Mouse (Mus musculus) skeletal muscle tissue, adult 2 months (tissue): ENCODE measurements around the gene Lrp8.

ENCODE experiments used
- DNase-seq: peaks from one replicate; pipeline ENCODE4 v3.0.0-alpha.2; 2012; ENCODE audit warnings: low read depth, low spot score

Lrp8 gene

DNA sequence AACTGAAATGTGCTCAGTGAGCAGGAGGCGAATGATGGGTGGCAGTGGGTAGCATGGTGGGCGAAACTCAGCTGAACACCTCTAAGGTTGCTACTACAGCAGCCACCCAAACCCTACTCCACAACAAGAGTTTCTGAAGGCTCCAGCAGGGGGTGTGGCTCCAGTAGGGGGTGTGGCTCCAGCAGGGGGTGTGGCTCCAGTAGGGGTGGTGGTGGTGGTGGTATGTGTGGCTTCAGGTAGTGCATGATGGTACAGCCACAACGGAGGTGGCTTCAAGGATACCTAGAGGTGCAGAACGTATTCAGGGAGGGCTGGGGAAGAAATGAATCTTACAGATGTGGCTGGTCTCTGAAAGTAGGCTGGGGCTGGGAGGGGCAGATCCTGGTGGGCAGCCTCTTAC lies 5.7 kb downstream of the Lrp8 start:
- DNase-seq: no peak

- no peak for DNase-seq
Observed at GRCm38 (mm10) chr4:107808655-107809054, 6.6 kb downstream of the Lrp8 start.

- no peak for DNase-seq
Observed at GRCm38 (mm10) chr4:107811006-107811405, 8.9 kb downstream of the Lrp8 start.

DNA sequence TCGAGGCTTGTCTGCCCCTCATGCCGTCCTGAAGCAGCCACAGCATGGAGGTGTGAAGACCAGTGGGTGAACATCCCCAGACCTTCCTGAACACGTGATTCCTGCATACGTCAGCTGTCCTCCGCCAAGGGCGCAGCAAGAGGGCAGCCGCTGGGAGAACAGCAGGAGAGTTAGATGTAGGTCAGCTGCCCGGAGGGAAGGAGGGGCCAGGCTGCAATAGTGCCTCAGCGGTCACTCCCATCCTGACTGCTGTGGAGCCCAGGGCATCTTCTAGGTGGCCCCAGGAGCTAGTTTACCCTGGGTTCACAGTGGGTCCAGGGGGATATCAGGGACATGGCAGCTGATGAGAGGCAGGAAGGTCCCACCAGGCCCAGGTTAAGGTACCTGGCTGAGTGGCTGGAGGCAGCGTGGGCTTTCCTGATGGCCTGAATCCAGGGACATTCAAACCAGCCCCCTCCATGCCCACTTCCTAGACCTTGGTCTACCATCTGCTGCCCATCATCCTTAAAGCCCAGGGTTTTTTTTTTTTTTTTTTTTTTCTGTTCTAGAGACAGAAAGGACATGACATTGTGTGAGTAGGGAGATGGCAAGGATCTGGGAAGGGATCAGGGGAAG lies 9.8 kb downstream of the Lrp8 start:
- DNase-seq: no peak

DNA sequence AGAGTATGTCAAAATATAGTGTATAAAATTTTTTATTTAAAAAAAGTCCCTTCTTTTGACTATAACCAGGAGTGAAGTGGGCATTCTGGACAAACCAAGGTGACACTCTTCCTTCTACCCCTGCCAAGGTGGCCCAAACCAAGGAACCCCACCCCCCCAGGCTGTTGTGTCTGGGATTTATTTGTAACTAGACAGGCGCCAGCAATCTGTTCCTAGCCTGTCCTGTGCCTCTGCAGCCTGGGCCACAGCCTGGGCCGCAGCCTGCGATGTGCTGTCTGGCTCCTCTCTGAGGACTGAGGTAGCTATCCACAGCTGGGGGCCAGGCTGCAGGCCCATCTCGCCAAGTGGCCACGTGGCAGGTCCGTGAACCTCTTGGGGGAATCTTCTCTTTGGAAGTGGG lies 10.3 kb downstream of the Lrp8 start:
- DNase-seq: no peak

GRCm38 (mm10) chr4:107816459-107816858 lies 14.4 kb downstream of the Lrp8 start:
- no peak for DNase-seq

DNA sequence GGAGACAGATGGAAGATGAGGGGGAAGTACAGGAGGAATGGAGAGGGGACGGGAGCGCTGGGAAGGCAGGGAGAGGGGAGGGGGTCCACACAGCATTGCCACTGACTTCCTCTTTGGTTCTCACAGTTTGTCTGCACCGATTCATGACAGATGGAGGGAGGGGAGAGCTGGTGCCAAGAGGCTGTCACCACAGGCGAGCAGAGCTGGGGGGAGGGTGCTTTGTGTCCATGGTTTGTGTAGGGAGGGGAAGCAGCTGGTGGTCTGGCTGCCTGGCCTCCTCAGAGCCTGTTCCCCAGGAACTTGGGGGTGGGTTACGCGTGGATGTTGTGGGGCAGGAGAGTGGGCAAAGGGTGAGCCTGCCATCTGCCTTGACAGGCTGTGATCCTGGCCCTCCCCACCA lies 15.4 kb downstream of the Lrp8 start:
- no peak for DNase-seq

- no peak for DNase-seq
Observed at GRCm38 (mm10) chr4:107819990-107820719, 18.1 kb downstream of the Lrp8 start.

GRCm38 (mm10) chr4:107820856-107821619 lies 19.0 kb downstream of the Lrp8 start:
- peak; percentile 44 for DNase-seq

DNA sequence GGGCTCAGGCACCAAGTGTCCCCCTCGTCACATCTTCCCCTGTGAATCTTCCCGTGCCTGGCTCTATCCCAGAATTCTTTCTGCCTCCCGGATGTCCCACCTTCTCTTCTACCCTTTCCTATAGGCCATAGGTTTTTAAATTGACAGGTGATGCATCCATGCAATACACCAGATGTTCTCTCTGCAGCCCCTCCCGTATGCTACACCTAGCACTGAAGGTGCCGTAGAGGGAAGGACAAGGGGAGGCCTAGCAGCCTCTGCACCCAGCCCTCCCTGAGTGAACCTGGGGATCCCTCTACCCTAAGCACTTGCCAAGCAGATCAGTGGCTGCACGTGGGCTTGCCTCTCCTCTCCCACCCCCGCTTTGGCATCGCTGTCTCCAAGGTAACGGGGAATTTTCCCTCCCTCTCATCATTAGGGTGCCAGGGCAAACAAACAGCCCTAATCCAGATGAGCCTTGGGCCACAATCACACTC lies 20.9 kb downstream of the Lrp8 start:
- DNase-seq: no peak

DNA sequence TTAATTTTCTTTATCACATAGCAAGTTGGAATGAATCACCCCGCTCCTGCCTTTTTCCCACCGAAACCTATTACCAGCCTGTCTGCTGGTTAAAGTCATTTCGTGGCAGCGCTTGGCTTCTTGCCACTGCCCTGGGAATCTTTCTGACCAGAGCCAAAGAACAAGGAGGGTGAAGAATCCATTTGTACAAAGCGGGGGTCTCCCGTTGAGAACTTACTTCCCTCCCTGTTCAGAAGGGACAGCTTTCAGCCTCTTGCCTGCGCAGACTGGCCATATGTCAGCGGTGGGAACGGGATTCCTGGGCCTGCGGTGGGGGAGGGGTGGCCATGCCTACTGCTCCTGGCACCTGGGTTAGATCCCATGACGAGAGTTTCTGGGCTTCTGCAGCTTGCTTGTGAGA lies 21.4 kb downstream of the Lrp8 start:
- no peak for DNase-seq

DNA sequence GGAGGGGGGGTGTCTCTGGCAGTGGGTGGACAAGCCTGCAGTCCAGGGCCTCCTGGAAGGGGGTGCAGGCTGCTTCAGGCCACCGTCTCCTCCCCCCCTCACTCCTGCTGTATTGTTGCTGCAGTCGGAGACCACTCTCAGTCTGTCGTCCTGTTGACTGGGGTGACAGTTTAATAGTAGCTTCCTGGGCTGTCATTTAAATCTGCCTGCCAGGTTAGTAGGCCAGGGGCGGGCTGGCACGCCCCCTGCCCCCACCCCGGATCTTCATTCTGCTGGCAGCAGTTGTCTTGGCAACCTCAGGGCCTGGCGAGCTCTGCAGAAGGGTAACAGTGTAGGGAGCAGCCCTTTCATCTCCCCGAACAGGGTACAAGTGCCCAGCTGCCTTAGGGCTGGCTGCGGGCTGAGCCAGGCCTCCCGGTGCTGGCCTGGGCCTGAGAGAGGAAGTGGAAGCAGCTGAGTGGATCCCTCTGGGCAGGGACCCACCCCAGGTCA lies 26.7 kb downstream of the Lrp8 start:
- DNase-seq: peak; percentile 19

DNA sequence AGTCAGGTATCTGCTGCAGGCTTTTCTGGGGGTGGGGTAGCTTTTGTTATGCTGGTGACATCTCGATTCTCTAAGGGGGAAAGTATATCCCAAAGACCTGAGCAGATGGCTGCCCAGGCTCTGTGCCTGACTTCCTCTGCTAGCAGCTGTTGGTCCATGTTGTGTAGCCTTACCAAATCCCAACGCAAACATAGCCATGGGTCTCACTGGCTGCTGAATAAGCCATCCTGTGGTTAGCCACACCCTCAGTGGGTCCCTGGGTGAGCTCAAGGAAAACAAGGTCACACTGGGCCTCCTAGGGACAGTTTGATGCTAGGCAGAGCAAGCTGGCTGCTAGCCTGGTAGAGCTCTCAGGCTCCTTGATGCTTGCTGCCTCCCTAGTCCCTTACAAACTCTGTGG lies 27.6 kb downstream of the Lrp8 start:
- DNase-seq: peak; percentile 9

GRCm38 (mm10) chr4:107830189-107830588 lies 28.1 kb downstream of the Lrp8 start:
- DNase-seq: no peak

DNA sequence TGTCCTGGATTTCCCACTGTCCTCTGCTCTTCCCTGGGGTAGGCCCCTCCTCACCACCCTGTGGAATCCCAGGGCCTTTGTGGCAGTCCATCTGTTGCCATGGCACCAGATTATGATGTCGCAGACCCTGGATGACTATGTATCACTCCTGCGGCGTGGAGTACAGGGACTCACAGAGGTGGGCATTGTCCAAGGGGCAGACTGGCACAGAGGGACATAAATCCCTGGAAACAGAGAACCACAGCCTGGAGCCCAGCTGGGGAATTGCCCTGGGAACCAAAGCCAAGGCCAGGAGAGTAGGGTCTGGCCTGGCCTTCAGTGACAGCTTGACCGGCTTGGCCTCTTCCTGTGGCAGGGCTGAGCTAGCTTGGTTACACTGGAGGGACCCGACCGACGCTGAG lies 28.8 kb downstream of the Lrp8 start:
- no peak for DNase-seq

DNA sequence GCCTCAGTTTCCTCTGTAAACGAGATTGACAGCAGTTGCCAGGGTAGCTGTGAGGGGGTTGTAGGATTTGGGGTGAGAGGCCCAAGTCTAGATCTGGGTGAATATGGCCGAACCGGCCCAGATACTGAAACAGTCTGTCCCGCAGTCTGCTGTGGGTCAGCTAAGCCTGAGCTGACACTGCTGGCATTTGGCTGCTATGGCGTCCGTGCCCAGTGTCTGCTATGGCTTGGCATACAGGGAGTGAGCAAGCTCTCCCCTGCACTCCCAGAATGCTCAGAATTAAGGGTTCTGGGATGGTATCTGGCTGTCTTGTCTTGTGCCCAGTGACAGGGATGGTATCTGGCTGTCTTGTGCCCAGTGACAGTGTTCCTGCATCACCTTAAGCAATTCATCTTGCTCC lies 29.6 kb downstream of the Lrp8 start:
- DNase-seq: no peak

DNA sequence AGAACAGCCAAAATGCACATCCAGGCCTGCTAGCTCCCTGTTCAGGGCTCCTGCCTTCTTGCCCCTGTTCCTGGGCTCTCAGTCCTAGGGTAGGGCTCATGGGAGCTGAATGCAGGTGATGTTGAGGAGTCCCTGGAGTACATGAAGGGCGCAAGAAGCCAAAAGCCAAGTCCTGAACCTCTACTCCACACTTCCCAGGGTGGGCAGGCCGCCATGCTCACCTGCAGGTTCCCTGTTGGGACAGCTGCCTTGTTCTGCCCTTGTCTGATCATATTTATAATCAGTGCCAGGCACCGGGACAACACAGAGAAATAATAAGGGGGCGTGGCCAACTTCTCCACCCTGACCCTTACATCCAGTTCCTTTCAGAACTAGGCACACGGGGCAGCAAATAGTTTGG lies 31.5 kb downstream of the Lrp8 start:
- DNase-seq: no peak

- no peak for DNase-seq
Observed at GRCm38 (mm10) chr4:107834643-107835314, 32.7 kb downstream of the Lrp8 start.

GRCm38 (mm10) chr4:107835508-107835909 lies 33.4 kb downstream of the Lrp8 start:
- no peak for DNase-seq

DNA sequence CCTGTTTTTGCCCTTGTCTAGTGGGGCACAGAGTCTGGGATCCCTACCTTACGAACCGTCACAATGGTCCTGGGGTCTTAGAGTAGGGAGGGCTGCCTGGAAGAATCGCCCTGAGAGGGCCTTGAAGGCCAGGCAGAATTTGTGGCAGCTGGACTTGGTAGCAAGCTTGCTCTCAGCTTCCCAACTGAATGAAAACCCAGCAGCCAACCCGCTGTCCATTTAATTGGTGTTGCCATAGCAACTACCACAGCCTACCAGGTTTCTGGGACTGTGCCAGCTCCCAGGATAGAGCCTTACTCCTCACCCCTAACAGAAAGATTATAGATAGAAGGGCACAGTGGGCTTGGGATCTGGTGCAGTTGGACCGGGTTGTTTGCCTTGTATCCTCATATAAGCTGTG lies 34.7 kb downstream of the Lrp8 start:
- no peak for DNase-seq

- DNase-seq: no peak
Observed at GRCm38 (mm10) chr4:107837910-107838309, 35.8 kb downstream of the Lrp8 start.

GRCm38 (mm10) chr4:107843687-107844086 lies 41.6 kb downstream of the Lrp8 start:
- no peak for DNase-seq
